Mouse (Mus musculus) induced T-regulatory cell, adult 2 months (primary cell): ENCODE data around the gene Baiap3.
"Not testable (repeated sequence)": the region's sequence is repeated elsewhere in the genome, so short reads cannot be mapped to it uniquely, and the experiment has no call there.

Source experiments
- DNase-seq: peaks from one replicate; pipeline ENCODE4 v3.0.0-alpha.2; 2012; ENCODE audit warnings: low read depth

Baiap3 gene

GRCm38 (mm10) chr17:25248033-25248750 lies 8.0 kb downstream of the Baiap3 start:
- DNase-seq = peak; percentile 78

DNA sequence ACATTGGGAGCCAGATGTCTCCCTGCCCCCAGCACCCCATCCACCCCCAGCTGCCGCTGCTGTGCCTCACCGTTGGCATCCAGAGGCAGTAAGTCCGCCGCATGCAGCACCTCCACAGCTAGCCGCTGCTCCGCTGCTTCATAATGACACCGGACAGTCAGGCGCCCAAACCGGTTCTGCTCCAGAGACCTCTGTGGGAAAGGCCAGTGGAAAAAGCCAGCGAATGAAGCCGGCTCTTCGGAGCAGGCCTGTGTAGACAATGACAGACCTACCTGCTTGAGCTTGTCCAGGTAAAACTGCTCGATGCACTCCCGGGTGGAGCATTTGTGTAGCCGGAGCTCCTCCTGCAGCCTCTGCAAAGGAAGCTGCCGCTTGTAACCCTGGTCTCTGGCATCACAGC lies 11.9 kb downstream of the Baiap3 start:
- DNase-seq = no peak

- no peak for DNase-seq
Measured at GRCm38 (mm10) chr17:25243131-25243780, 12.9 kb downstream of the Baiap3 start.

DNA sequence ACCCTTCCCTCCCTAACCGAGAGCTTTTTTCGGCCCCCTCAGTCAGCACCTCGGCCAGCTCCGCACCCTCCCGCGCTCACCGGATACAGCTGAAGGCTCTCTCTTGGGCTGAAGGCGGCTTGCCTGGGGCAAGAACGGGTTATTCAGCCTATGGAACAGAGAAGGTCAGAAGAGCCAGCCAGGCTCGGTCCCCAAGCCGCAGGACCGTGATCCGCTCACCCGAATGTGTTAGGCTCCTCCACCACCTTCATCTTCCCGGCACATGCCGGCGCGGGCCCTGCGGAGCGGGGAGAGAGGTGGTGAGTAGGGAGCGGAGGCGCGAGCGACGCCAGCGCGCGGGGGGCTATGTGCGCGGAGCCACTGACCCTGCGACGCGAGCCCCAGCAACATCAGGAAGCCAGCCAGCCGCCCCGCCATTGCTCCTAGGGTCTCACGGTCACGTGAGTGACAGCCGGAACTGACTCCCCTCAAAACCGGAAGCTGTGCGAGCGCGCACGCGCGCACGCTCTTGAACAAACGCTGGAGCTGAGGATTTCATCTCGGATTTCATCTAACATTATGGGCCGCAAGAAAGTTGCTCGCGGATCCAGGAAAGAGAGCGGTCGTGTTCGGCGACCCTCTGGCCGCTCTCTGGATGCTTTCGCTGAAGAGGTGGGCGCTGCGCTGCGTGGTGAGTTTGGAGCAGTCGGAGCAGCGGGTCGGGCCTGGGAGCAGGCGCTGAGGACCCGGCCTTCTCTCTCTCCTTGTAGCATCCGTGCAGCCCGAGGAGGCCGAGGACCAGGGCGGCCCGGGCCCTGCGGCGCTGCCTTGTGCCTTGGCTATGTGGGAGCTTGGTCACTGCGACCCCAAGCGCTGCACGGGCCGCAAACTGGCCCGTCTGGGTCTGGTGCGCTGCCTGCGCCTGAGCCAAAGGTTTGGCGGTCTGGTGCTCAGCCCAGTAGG lies 16.2 kb downstream of the Baiap3 start, which contains the start of the genes Gnptg and Tsr3:
Gene Gnptg, minus strand, starts transcription at position 430 of the 942 bp plus-strand sequence.
Gene Tsr3, plus strand, starts transcription at position 476 of the 942 bp plus-strand sequence.
- DNase-seq = peak; percentile 94

DNA sequence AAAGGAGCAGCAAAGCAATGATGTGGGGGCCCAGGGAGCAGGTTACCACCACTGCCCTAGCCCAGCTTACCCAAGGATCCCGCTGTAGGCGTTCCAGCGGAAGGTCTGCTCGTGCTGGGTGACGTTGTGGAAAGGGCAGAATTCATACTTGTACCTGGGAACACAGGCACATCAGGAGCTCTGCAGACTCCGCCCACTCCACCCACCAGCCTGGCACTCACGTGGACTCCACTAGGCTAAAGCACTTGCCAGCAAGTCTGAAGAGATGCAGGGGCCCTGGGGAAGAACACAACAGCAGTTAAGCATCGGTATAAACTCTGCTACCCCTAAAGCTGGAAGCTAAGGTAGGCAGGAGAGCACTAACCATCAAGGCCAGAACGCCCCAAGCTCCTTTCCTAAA lies 20.5 kb downstream of the Baiap3 start:
- no peak for DNase-seq

DNA sequence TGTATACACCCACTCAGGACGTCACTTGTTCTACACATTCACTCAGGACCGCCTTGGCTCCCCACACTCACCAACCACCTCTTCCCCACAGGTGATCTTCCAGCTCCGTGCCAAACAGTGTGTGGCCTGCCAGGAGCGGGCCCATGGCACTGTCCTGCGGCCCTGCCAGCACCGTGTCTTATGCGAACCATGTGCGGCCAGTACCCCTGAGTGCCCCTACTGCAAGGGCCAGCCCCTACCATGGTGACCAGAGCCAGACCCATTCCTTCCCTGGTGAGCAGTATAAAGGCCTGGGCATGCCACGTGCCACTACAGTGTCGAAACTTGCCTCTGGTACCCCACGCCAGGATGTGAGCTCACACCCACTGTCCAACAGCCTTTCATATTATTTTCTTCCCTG lies 24.5 kb downstream of the Baiap3 start:
- DNase-seq = not testable (repeated sequence)

GRCm38 (mm10) chr17:25230700-25231099 lies 25.5 kb downstream of the Baiap3 start:
- no peak for DNase-seq

DNA sequence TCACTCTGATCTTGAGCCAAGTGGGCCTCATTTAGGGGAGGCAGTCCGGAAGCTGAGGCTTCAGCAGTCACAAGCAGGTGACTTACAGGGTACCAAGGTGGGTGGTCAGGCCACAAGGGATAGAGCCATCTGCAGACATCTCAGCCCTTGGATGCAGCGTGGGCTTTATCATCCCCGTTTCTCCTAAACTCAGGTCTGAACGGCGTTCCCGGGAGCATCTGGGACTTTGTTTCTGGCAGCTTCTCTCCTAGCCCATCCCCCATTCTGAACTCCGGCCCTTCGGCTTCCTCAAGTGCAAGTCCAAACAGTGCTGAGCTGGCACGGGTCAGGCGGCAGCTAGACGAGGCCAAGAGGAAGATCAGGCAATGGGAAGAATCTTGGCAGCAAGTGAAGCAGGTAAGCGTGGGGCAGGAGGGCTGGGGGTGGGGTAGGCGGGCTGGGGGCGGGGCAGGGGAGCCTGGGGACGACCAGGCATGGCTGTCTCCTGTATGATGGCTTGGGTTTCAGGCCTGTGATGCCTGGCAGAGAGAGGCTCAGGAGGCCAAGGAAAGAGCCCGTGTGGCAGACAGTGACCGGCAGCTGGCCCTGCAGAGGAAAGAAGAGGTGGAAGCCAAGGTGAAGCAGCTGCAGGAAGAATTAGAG lies 26.0 kb downstream of the Baiap3 start:
- DNase-seq = not testable (repeated sequence)

- no peak for DNase-seq
Measured at GRCm38 (mm10) chr17:25227991-25228390, 28.2 kb downstream of the Baiap3 start.

DNA sequence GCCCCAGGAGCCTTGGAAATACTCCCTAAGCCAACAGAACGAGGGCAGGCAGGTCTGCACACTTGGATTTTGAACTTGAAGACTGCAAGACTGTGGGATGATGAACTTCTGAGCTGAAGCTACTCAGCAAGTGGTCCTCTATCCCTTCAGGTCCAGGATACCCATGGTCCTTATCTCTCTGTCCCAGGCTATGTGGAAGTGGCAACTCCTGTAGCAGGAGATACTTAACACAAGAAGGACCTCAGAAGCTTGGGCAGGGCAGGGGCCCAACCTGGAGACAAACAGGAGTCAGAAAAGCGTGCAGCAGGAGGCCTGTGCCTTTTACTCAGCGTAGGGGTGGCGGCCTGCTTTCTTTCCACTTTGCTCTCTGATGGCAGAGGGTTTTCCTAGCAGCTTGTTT lies 30.5 kb downstream of the Baiap3 start:
- peak; percentile 29 for DNase-seq

DNA sequence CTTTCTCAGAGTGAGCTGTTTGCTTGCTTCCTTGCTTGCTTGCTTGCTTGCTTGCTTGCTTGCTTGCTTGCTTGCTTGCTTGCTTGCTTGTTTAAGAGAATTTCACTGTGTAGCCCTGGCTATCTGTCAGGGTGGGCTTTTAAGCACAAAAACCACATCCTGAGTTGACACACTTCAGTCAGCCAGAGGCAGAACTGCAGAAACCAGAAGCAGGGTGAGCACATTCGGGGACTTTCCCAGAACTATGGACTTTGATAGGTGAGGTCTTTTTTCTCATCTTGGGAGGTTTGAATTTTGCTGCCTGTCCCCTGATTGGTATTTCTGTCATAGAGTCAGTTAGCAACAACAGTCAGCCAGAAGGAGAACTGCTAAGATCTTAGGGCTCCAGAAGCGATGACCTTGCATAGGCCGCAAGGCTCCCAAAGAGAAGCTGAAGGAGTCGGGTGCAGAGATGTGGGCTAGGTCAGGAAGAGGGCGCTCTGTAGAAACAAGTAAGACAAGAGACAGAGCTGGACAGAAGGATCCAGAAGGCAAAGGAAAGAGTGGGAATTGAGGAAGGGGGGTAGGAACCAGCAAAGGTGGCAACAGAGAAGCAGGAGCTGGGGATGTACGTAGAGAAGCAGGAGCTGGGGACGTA lies 31.5 kb downstream of the Baiap3 start:
- peak; percentile 93 for DNase-seq

- DNase-seq = peak; percentile 77
Measured at GRCm38 (mm10) chr17:25222951-25223601, 33.1 kb downstream of the Baiap3 start.

DNA sequence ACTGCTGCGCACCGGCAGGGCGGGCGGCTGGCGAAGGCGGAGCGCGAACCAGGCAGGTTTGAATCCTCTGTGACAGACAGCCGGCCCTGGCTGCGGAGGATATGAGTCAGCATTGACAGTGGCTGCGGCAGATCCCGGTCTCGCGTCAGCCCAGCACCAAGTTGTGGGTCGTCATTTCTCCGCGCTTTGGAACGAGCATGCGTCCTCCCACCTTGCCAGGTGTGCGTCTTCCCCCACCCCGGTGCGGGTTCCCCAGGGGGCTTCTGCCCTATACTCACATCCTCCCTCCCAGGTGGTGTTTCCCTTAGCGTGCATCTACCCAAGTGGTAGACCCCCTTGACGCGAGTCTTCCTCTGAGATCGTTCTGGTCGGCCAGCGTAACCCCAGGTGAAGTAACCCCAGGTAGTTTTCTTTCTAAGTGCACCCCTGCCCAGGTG lies 33.6 kb downstream of the Baiap3 start:
- not testable (repeated sequence) for DNase-seq

DNA sequence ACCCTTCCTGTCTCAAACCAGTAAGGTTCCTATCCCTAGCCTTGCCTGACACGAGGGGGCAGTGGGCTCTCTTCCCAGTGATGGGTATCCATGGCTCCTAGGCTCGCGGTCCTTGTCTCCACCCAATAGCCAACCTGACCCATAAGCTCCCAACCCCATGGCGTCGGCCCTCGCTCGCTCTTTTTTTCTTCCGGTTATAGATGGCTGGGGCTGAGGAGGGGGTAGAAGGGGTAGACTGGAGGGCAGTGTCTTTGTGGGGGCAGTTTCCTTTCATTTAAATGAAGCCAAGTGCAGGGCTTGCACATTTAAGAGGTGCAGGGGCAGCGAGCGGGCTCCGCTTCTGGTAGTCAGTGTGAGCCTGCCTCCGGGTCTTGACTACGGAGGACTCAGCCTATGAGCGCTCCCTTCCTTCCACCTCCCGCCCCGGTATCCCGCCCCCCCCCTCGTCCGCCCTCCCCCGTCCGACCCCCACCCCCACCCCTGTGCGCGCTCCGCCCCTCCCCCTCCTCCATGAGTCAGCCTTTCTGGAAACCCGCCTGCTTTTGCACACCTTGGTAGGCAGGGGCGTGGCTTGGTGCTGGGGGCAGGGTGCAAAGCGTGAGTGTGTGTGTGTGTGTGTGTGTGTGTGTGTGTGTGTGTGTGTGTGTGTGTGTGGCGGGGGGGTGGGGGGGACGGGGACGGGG lies 34.2 kb downstream of the Baiap3 start:
- peak; percentile 93 for DNase-seq

- DNase-seq = peak; percentile 28
Measured at GRCm38 (mm10) chr17:25220746-25221145, 35.4 kb downstream of the Baiap3 start.

DNA sequence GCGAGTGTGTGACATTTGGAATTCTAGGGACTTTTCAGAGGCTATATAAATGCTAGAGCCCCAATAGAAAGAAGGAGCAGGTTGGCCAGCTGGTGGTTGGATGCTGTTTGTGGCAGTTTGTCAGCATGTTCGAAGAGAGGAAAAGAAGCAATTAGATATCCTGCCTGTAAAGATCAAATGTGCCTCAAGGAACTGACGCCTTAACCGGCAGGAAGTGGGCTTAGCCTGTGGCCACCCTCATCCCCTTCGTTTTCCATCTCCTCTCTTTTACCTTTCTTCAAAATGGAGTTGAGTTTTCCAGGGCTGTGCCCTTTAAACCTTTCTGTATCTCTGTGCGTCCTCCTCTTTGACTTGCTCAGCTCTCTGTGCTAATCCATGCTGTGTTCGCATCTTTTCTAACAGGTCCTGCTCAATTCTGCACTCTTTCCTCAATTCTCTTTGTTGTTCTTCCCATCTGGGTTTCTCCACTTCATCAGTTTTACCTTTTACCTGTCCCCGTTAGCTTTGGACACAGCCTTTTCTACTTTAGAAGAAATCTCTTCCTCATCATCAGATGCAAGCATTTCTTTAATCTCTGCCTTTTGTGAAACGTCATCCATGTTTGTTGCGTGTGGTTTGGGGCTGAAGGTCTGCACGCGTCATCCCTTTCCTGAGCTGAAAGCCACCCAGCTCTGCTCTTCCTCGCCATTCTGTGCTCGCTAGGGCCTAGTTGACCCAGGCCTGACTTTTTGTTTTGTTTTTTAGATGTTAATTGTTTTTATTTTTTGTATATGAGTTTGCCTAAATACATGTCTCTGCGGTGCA lies 36.5 kb downstream of the Baiap3 start:
- DNase-seq = peak; percentile 77

GRCm38 (mm10) chr17:25218967-25219366 lies 37.2 kb downstream of the Baiap3 start:
- no peak for DNase-seq

- no peak for DNase-seq
Measured at GRCm38 (mm10) chr17:25215431-25215830, 40.7 kb downstream of the Baiap3 start.

GRCm38 (mm10) chr17:25211705-25212104 lies 44.5 kb downstream of the Baiap3 start:
- no peak for DNase-seq
